Mouse (Mus musculus) heart, embryonic 12.5 days (tissue): ENCODE results near the gene Katnal1. TPM values are rescaled to one million over a fixed set of nuclear protein-coding genes. Genes with fewer than 3 reads are reported as not detected.

ENCODE experiments used
- ATAC-seq: fragments of 200-750 bp; cut with Nextera tagmentation; 2 replicates; pipeline ENCODE4 v1.8.0; 2017; ENCODE audit warnings: moderate TSS enrichment, moderate library complexity; ENCODE audit not compliant: insufficient number of reproducible peaks, low FRiP score
- H3K27ac ChIP-seq: fragments of 300-500 bp; sonication (generic); 2 replicates; pipeline ENCODE4 v1.5.1; 2016; ENCODE audit warnings: mild to moderate bottlenecking, moderate library complexity; ENCODE audit not compliant: poor library complexity, severe bottlenecking
- H3K27me3 ChIP-seq: fragments of 300-500 bp; sonication (generic); replicated peaks from 2 replicates; pipeline ENCODE4 v1.6.1; 2016; ENCODE audit warnings: mild to moderate bottlenecking, moderate library complexity
- H3K36me3 ChIP-seq: fragments of 300-500 bp; sonication (generic); 2 replicates; pipeline ENCODE4 v1.6.1; 2016; ENCODE audit warnings: mild to moderate bottlenecking, moderate library complexity
- H3K4me1 ChIP-seq: fragments of 300-500 bp; sonication (generic); replicated peaks from 2 replicates; pipeline ENCODE4 v1.6.1; 2016; ENCODE audit warnings: mild to moderate bottlenecking
- H3K4me2 ChIP-seq: fragments of 300-500 bp; sonication (generic); 2 replicates; pipeline ENCODE4 v1.6.1; 2016; ENCODE audit warnings: mild to moderate bottlenecking, moderate library complexity
- H3K4me3 ChIP-seq: fragments of 300-500 bp; sonication (generic); 2 replicates; pipeline ENCODE4 v1.5.1; 2016; ENCODE audit warnings: mild to moderate bottlenecking
- H3K9ac ChIP-seq: fragments of 300-500 bp; sonication (generic); 2 replicates; pipeline ENCODE4 v1.6.1; 2016; ENCODE audit warnings: mild to moderate bottlenecking, moderate library complexity
- H3K9me3 ChIP-seq: fragments of 300-500 bp; sonication (generic); replicated peaks from 2 replicates; pipeline ENCODE4 v1.6.1; 2016; ENCODE audit warnings: mild to moderate bottlenecking, moderate library complexity
- WGBS: fragments of 180-500 bp; shearing (Covaris S2); methylation state at CpG from one replicate; pipeline ENCODE4 v1.1.7; 2016; 5-methylcytosine and 5-hydroxymethylcytosine counted together
- polyA plus RNA-seq: library from polyadenylated mRNA; unstranded; fragments of >200 nt; fragmentation: Nextera tagmentation; extraction: Ambion mirVana; gene quantifications from 2 replicates; pipeline ENCODE4 v1.2.1, GENCODE M21; 2016

Katnal1 gene
- polyA plus RNA-seq, 1 experiment from 2014 or later: 19.2 TPM

- H3K36me3 ChIP-seq: no peaks in the 10 kb centered on the region
- H3K9me3 ChIP-seq: no peaks in the 10 kb centered on the region
- no peak for ATAC-seq
- H3K4me1 ChIP-seq: no peaks in the 10 kb centered on the region
- H3K27me3 ChIP-seq: no peaks in the 10 kb centered on the region
- H3K9ac ChIP-seq: no peak overlapping the region
- H3K4me3 ChIP-seq: no peak overlapping the region
- no peak overlapping the region for H3K27ac ChIP-seq
- H3K4me2 ChIP-seq: no peak overlapping the region
- WGBS: 76% methylated on average over 8 of the region's 8 CpGs
Observed at GRCm38 (mm10) chr5:148855047-148855446, 74.1 kb downstream of the Katnal1 start.

- no peak for ATAC-seq
- H3K27me3 ChIP-seq: no peaks in the 10 kb centered on the region
- no peak overlapping the region for H3K9ac ChIP-seq
- H3K9me3 ChIP-seq: no peaks in the 10 kb centered on the region
- no peak overlapping the region for H3K4me3 ChIP-seq
- H3K36me3 ChIP-seq: no peaks in the 10 kb centered on the region
- no peaks in the 10 kb centered on the region for H3K4me1 ChIP-seq
- WGBS: 34% methylated on average over 5 of the region's 5 CpGs
- no peak overlapping the region for H3K27ac ChIP-seq
- no peak overlapping the region for H3K4me2 ChIP-seq
Observed at GRCm38 (mm10) chr5:148854166-148854565, 75.0 kb downstream of the Katnal1 start.

GRCm38 (mm10) chr5:148849516-148849915 lies 79.6 kb downstream of the Katnal1 start:
- no peak for ATAC-seq
- H3K36me3 ChIP-seq: no peaks in the 10 kb centered on the region
- 80% methylated on average over 6 of the region's 6 CpGs for WGBS
- no peak overlapping the region for H3K27ac ChIP-seq
- no peak overlapping the region for H3K9ac ChIP-seq
- H3K27me3 ChIP-seq: no peaks in the 10 kb centered on the region
- H3K9me3 ChIP-seq: no peaks in the 10 kb centered on the region
- no peaks in the 10 kb centered on the region for H3K4me1 ChIP-seq
- no peak overlapping the region for H3K4me3 ChIP-seq
- H3K4me2 ChIP-seq: no peak overlapping the region

- no peaks in the 10 kb centered on the region for H3K4me1 ChIP-seq
- ATAC-seq: no peak
- no peak overlapping the region for H3K9ac ChIP-seq
- H3K9me3 ChIP-seq: no peaks in the 10 kb centered on the region
- no peaks in the 10 kb centered on the region for H3K27me3 ChIP-seq
- no peak overlapping the region for H3K4me3 ChIP-seq
- 89% methylated on average over 5 of the region's 5 CpGs for WGBS
- H3K4me2 ChIP-seq: no peak overlapping the region
- H3K27ac ChIP-seq: no peak overlapping the region
- H3K36me3 ChIP-seq: no peaks in the 10 kb centered on the region
Observed at GRCm38 (mm10) chr5:148847032-148847431, 82.1 kb downstream of the Katnal1 start.

- ATAC-seq: 0 out of 2 replicates have a peak, but pooled peaks have one; percentile 36
- Histone ChIP-seq H3K27me3 (peaks cover 9% of the 10 kb centered on the region), H3K4me1 (0 out of 2 replicates have a peak, but pooled peaks cover 2% of the 10 kb centered on the region), H3K36me3 (no peaks in the 10 kb centered on the region), H3K4me3 (no peak overlapping the region), H3K4me2 (no peak overlapping the region), H3K27ac (no peak overlapping the region), H3K9me3 (no peaks in the 10 kb centered on the region), H3K9ac (no peak overlapping the region)
- 25% methylated on average over 8 of the region's 8 CpGs for WGBS
Observed at GRCm38 (mm10) chr5:148837069-148837468, 92.1 kb downstream of the Katnal1 start.

- no peak overlapping the region for H3K9ac ChIP-seq
Observed at GRCm38 (mm10) chr5:148831596-148832257, 97.4 kb downstream of the Katnal1 start.

GRCm38 (mm10) chr5:148831141-148831547 lies 98.0 kb downstream of the Katnal1 start:
- H3K9me3 ChIP-seq: 0 out of 2 replicates have a peak, but pooled peaks cover 6% of the 10 kb centered on the region
- no peaks in the 10 kb centered on the region for H3K36me3 ChIP-seq
- H3K4me2 ChIP-seq: peak overlapping the region; percentile 65
- ATAC-seq: no peak
- H3K27me3 ChIP-seq: peaks cover 12% of the 10 kb centered on the region
- H3K27ac ChIP-seq: no peak overlapping the region
- WGBS: 14% methylated on average over 9 of the region's 9 CpGs
- H3K9ac ChIP-seq: peak overlapping the region; percentile 46; the same call in 1 of the 2 replicates
- peak overlapping the region; percentile 35 for H3K4me3 ChIP-seq
- H3K4me1 ChIP-seq: peaks cover 12% of the 10 kb centered on the region; the same call in 1 of the 2 replicates

More at GRCm38 (mm10) chr5:148831596-148832257, 97.4 kb downstream of the Katnal1 start:
- Histone ChIP-seq H3K4me1 (peaks cover 12% of the 10 kb centered on the region; the same call in 1 of the 2 replicates), H3K36me3 (no peaks in the 10 kb centered on the region), H3K4me3 (peak overlapping the region; percentile 35), H3K27me3 (peaks cover 12% of the 10 kb centered on the region), H3K27ac (no peak overlapping the region), H3K4me2 (peak overlapping the region; percentile 65), H3K9me3 (0 out of 2 replicates have a peak, but pooled peaks cover 6% of the 10 kb centered on the region)
- 0 out of 2 replicates have a peak, but pooled peaks have one; percentile 63 for ATAC-seq
- 5% methylated on average over 23 of the region's 23 CpGs for WGBS

- ATAC-seq: no peak
- Histone ChIP-seq H3K27ac (no peak overlapping the region), H3K27me3 (0 out of 2 replicates have a peak, but pooled peaks cover 8% of the 10 kb centered on the region), H3K4me3 (no peak overlapping the region), H3K36me3 (no peaks in the 10 kb centered on the region), H3K9ac (no peak overlapping the region), H3K4me2 (no peak overlapping the region), H3K4me1 (0 out of 2 replicates have a peak, but pooled peaks cover under 1% of the 10 kb centered on the region), H3K9me3 (0 out of 2 replicates have a peak, but pooled peaks cover 6% of the 10 kb centered on the region)
- WGBS: 80% methylated on average over 7 of the region's 7 CpGs
Observed at GRCm38 (mm10) chr5:148825732-148826131, 103.4 kb downstream of the Katnal1 start.

GRCm38 (mm10) chr5:148822772-148823171 lies 106.3 kb downstream of the Katnal1 start:
- Histone ChIP-seq H3K4me3 (no peak overlapping the region), H3K4me2 (no peak overlapping the region), H3K9ac (no peak overlapping the region), H3K27me3 (0 out of 2 replicates have a peak, but pooled peaks cover 11% of the 10 kb centered on the region), H3K36me3 (no peaks in the 10 kb centered on the region), H3K4me1 (peaks cover 28% of the 10 kb centered on the region), H3K27ac (no peak overlapping the region), H3K9me3 (0 out of 2 replicates have a peak, but pooled peaks cover 3% of the 10 kb centered on the region)
- ATAC-seq: no peak
- WGBS: 82% methylated on average over 13 of the region's 13 CpGs
